Mouse (Mus musculus) retina, postnatal 7 days (tissue): Measurements from ENCODE around the gene Sdad1.
A peak's percentile ranks its signal among the peaks of the same experiment; 100 is the strongest.
"Not testable (repeated sequence)": the region's sequence is repeated elsewhere in the genome, so short reads cannot be mapped to it uniquely, and the experiment has no call there.

ENCODE experiments used
- DNase-seq: peaks from one replicate; pipeline ENCODE4 v3.0.0-alpha.2; 2012; ENCODE audit warnings: low read depth, low spot score

Sdad1 gene

DNA sequence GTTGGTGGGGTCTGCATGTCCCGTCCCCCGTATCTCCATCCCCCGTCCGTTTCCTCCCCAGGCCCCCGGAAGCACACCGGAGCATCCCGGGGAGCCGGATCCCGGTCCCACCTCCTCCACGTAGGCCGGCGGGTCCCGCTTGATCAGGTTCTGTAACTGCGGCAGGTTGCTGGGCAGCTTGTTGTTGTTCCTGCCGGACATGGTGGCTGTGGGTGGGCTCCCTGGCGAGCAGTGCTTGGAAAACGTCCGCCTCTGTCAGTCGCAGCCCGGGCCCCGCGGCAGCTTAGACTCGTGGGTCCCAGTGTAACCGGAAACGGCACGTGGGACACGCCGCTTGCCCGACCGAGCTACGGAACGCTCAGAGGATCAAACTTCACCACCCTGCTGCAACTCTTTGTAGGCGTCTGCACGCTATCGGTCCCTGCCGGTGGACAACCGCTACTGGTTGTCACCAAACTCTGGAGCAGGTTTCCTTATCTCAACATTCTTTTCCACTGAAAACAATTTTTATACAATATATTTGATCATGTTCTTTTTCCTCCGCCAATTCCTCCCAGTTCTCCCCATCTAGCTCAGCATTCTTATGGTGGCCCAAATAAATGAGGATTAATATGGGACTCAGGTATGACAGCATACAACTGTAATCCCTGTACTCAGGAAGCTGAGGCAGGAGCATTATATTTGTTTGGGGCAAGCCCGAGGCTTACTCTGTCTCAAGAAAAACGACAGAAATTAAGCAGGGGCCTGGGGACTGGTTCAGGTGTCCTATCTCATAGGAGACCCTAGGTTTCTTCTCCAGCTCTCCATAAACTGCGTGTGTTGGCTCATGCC, at the start of gene Sdad1:
TSS of gene Sdad1 (minus strand) at position 799 of the 831 bp plus-strand sequence.
- DNase-seq = peak; percentile 88

DNA sequence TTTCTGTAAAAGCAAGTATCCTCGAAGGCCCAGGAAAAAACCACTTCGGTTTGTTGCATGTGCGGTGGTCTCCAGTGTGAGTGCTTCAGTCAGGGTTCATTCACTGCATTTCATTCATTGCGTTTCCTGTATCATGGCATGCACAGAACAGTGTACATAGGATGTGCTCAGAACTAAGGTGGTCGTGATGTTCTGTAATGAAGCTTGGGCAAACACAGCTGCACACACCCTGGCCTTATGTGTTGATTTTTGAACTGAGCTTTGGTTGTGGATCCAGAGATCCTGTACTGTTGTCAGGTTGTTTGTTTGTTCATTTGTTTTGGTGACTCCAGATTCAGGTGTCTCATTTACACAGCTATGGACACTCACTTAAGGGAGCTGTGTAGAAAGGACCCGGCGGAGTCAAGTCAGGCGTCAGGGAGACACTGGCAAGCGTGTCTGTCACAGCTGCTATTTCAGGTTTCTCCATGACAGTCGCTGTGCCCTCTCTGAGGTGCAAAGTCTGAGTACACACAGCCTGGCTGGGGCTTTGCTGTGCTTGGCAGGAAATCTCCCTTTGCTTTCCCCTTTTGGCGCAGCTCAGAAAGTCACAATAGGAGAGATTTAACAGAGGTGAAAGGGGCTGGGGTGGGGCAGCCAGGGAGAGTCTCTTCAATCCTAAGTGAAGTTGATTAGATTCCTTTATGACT, 48.6 kb upstream of the Sdad1 start:
- DNase-seq = no peak

DNA sequence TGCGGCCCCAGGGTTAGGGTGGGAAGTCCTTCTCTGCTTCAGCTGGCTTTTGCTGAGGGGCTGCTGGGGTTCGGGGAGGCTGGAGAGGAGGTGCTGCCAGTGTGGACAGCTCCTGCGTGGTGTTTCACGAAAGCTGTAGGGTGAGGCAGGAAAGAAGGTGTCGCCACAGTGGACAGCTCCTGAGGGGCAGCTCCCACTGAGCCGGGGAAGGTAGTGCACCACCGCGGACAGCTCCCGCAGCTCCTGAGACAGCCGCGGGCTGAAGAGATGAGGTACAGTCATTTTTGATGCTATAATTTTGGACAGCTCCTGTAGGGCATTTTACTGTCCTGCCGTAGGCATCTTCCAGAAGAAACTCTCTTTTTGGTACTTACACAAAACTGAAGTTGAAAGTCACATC, 47.8 kb upstream of the Sdad1 start:
- no peak for DNase-seq

DNA sequence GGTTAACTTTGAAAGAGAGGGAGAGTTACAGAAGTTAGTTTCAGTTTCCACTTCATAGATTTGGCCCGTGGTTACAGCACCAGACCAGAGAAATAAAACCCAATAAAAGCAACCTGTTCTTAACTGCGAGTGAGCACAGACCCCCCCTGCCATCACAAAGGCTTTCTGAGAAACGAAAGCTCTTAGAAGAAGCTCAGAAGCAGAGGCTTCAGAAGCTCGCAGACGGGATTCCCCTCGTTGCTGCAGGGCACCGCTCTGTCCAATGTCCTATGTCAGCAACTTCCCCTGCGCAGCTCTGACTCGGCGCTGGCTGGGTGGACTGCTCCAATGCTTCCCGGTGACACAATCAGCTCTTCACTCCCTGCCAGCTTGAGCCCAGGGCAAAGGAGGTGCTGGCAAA, 43.2 kb upstream of the Sdad1 start:
- no peak for DNase-seq

DNA sequence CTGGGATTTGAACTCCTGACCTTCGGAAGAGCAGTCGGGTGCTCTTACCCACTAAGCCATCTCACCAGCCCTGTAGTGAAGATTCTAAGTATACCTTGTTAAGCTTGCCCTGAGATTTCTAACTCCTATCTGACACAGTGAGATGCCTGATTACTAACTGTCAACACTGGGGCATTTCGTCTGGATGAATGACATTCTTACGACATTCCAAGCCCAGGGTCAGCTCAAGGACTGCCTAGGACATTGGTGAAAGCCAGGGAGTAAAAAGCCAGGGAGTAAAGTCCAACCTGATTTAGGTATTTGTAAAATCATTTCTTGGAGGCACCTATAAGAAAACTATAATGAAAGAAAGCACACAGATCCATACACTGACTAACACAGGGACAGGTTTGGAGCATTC, 42.4 kb upstream of the Sdad1 start:
- DNase-seq = not testable (repeated sequence)

DNA sequence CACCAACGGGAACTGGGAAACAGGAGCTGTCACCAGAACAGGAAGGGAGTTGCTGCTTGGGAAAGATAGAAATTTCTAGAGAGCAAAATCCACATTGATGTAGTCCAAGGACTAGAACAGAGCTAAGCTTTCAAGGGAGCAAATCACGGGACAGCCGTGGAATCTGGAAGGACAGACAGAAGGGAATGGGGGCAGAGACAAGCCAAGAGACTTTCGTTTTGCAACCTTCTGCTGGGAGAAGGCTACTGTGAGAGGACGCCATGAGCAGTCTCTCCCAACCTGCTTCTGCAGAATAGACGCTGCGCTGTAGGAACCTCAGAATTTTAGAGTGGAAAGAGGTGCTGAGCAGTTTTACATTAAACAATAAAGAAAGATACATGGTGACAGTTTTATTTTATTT, 39.5 kb upstream of the Sdad1 start:
- DNase-seq = no peak

DNA sequence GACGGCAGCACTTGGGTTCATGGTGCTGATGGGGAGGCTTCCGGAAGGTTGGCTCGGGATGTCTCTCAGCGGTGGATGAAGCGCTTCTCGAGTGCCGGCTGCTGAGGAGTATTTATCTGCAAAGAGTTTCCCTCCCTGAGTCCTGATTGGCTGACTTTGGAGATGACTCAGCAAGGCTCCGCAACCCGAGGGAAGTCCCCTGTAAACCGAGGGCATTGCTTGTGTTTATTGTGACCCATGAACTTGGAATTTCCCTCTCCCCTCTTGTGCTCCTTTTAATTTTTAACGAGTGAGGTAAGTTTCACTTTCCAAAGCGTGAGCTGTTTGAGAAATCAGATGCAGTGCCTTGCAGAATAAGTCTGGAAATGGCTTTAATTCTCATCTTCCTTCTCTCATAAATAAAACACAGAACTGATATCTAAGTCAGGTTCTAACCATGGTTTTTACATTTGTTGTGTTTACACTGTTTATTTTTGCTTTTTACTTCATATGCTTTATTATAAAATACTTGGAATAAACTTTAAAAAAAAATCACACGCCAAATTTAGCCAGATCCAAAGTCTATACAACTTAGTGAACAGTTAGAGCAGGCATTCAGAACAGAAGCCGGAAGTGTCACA, 38.6 kb upstream of the Sdad1 start, which contains the start of gene Cxcl10:
TSS of gene Cxcl10 (minus strand) at position 96 of the 620 bp plus-strand sequence.
- DNase-seq = peak; percentile 14

DNA sequence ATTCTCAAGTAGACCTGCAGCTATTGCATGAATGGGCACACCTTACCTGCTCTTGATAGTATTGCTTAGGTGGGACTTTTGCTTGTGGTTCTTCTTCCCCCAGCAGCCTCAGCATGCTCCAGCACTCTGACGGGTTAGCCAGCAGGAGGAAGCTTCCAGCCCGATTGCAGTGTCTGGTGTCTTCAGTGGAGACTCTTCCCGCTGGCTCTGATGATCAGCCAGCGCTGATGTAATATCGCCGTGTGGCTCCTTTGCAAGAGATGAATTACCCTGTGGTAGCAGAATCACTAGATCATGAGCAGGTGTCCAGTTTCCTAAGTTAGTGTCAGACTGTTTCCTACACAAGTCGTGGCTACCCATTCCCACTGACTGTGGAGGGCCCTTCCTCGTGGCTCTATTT, 34.7 kb upstream of the Sdad1 start:
- no peak for DNase-seq

DNA sequence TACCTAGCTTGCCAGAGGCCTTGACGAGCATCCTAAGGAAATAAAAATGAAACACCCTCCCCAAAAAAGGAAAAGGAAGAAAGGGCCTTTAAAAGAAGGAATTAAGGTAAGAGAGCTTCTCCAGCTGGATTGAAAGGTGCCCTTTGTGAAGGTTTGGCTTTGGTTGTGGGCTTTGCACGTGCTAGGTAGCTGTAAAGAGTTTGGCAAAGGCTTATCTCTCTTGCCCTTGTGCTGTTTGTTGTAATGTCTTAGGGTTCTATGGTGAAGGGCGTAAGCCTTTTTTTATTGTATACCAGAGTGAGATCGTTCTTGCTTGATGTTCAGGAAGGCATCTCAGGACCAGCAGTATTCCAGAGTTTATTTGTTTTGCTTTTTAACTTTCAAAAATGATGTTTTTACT, 30.3 kb upstream of the Sdad1 start:
- no peak for DNase-seq

DNA sequence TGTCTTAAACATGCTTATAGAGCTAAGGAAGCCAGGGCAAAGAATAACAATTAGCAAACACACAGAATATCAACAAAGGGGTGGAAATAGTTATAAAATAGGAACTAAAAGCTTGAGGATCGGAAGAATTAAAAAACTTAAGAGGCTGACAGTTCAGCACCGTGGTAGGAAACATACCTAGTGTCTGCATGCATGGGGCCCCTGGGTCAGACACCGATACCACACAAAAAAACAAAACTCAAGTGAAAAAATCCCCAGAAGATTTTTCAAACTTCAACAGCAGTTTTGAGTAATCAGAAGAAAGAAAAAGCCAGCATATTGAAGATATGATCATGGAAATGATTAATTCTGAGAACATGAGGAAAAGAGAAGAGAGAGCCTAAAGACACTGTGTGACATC, 26.5 kb upstream of the Sdad1 start:
- DNase-seq = no peak

DNA sequence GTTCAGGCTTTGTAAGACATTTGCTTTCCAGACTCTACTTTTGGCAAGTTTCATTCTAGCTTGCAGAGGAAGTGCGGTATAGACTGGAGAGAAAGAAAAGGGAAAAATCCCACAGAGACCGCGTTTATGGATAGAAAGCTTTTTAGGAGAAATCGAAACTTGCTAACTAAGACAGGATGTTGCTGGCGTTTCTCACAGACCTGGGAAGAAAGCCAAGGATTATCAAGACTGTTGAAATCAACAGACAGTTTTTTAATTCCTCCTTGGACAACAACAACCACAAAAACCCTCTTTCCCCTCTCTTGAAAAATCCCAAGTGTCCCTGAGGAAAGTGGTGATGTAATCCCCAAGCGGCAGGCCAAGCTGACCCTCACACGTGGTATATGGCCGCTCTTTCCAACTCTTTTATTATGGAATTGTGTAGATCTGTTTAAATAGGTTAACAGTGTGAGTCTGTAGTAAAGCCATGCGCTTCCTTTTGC, 22.1 kb upstream of the Sdad1 start:
- DNase-seq = no peak

DNA sequence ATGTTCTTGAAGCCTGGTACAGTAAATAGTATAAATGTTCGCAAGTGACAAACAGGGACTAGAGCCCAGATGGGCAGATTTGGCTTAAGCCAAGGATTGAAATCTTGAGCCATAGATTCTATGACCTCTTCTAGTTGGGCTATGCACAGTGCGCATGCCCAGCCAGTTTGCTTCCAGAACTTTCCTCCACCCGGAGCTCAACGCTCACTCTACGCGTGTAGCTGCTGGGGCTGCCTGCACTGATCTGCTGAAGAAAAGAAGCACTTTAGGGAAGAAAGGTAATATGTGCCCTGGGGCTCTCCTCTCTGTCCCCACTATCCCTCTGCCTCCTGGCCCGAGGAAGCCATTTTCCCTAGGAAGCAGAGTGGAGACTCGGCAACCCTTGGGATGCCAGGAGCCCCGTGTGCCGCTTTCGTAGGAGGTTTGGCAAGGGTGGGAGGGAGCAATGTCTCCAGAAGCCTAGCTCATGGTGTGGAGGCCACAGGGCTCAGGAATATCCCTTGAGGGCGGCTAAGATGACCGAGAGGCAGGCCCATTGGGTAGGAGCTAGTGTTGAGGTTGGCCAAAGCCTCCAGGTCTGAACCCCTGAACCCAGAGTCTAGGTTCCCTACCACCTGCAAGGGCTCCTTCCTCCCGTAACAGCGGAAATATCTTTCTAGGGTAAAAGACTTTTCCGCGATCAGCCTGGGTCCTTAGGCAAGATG, 21.5 kb upstream of the Sdad1 start, which contains the start of gene Art3:
TSS of gene Art3 (plus strand) at position 193 of the 704 bp plus-strand sequence.
- DNase-seq = no peak

DNA sequence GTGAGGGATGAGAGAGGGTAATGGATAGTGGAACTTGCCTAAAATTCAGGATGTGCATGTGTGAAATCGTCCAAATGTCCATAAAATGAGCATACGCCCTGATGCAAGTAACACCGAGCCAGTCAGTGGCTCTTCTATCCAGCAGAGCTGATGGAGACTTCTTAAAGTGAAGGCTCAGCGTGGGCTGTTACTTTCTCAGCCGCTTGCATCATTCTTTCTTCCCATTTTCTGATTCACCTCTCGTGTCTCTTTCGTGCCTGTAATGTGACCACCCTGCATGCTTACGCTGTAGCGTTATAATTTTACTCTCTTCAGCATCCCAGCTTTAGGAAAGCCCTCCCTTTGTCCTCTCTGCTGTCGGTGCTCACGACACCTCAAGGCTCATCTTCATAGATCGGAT, 20.8 kb upstream of the Sdad1 start:
- no peak for DNase-seq

DNA sequence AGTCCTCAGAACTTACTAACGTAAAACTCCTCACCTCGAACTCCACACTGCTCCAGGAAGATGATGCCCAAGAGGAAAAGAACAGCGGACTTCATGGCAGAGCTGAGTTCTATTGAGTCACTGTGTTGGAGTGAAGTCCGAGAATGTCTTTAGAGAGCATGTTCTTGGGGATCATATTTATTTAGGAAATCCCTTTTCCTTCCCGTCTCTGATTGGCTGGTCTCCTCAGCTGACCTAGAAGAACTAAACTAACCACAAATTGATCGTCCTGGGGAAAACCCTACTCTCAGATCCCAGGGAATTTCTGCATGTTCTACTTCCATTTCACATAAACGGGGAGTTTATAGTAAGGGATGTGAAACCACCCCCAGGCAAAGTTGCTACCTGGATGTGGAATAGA, 17.6 kb upstream of the Sdad1 start, which contains the start of gene Cxcl9:
TSS of gene Cxcl9 (minus strand) at position 151 of the 400 bp plus-strand sequence.
- no peak for DNase-seq

DNA sequence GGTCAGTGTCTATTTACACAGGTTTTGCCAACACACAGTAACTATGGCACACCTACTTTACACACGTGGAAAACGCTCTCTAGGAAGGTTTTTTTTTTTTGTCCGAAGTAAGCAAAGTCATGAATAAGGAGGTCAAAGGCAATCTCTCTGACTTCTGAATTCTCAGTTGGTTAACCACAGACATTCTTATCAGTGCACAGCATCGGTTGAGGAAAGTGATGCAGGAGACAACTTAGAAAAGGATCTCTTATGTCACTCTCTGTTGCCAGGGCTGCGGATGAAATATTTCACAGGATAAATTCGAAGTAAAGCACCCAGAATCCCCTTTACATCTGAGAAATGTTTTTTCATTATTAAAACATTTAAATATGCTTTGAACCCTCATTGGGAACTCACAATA, 17.1 kb upstream of the Sdad1 start:
- DNase-seq = no peak

DNA sequence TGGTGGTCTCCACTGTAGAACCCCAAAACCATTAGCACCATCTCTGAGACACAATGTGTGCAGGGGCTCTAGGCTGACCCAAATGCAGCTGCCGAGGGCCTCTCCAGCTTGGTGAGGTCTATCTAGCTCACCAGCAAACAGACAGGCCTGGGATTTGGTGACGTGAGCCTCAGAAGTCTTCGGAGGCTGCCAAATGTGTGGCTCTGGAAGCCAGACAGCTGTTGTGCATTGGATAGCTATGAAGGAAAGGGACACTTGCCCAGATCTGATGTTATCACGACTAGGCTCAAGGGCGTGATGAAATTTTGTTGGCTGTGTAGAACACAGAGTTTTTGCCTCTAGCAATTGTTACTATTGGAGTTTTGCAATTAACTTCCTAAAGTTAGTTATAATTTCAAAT, 13.0 kb upstream of the Sdad1 start:
- DNase-seq = no peak

DNA sequence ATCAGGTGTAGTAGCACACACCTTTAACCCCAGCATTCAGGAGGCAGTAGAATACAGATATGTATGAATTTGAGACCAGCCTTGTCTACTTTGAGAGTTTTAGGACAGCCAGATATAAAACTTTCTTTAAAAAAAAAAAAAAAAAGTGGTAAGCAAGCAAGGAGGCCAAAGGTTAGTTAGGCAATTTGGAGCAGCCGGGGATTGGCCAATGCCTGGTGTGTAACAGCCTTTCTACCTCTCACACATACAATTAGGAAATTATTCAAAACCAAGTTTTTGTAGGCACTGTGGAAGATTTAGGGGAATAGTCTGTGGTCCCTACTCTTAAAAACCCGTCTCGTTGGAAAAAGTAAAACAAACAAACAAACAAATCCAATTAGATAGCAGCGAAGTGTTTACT, 12.3 kb upstream of the Sdad1 start:
- no peak for DNase-seq

DNA sequence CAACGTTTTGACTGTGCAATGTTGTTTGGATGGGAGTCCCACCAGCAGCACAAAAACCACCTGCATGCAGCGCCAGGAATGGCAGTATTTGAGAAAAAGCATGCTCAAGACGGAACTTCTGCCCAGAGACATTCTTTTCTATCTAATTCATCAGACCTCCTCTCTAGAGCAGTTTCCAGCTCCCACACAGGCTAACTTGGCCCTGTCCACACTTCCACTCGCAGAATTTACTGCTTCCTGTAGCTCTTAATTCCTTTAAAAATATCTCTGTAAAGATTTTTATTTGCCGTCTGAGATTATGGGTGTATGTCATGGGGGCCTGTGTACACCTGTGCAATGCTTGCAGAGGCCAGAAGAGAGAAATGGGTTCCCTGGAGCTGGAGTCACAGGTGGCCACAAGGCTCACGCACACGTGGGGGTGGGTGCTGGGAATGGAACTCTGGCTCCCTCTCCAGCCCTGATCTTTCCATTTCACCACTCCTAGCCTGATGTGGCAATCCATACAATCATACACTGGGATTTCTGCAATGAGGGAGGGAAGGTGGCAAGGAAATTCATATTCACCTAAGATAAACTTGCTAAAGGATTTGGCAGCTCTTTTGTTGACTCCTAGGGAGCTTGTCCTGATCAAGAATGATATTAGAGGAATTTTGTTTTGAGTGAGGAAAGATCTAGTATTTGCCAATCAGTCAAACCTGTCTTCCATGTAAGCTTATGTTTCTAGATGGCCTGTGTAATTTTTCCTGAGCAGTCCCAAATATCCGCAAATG, 11.5 kb upstream of the Sdad1 start:
- no peak for DNase-seq

DNA sequence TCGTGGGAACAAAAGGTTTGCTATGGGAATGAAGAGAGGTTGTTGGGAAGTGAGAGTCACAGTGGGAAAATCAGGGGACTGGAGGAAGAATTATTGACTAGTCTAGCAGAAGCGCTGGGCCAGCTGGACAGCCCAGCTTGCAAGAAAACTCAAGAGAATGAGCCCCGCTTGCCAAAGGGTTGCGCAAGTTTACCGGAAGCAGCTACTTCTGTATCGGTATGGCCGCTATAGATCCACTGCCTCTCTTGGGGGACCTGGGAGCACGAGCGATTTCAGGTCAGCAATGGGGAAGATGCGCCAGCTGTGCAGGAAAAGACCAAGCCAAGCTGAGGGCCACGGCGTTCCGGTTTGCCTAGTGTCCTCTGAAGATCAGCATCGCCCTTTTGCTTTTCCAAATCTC, 8.3 kb upstream of the Sdad1 start:
- DNase-seq = no peak

DNA sequence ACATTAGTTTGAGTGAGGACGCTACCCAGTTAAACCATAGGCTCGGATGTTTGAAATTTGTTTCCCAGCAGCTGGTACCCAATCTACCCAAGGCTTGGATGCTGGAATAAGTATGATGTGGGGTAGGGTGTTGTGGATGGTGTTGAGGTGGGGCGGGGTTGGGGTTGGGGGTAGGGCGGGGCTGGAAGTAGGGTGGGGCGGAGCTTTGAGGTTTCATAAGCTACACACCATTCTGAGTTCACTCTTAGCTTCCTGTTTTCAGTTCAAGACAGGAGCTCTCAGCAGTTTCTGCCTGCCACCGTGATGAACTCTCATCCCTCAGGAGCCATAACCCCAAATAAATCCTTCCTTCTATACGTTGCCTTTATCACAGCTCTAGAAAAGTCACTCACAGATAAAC, 7.8 kb upstream of the Sdad1 start:
- no peak for DNase-seq

DNA sequence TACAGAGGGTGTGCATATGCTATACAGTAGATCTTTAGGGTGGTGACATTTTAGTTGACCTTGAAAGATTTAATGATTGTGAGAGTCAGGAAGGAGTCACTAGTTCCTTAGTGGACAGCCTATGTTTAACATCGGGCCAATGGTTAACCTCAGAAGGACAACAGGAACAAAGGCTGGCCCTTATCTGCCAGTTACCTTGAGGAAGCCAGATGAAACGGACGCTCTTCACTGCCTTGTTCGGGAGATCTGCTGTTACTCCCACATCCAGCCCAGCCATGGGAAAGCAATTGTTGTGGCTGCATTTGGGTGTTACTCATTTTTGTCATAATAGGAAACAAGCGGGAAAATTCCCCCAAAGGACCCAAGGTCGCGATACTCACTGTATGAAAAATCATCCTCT, 3.5 kb upstream of the Sdad1 start:
- DNase-seq = no peak
